Mouse (Mus musculus) activated CD4-positive, CD25-positive, alpha-beta regulatory T cell, adult 4 months (primary cell): ENCODE measurements around the gene Rbak. TPM values are rescaled to one million over a fixed set of nuclear protein-coding genes. Genes with fewer than 3 reads are reported as not detected.
"Not testable (repeated sequence)": the region's sequence is repeated elsewhere in the genome, so short reads cannot be mapped to it uniquely, and the experiment has no call there.

ENCODE experiments used
- ATAC-seq: one replicate; pipeline ENCODE4 v1.8.0; 2017
- polyA plus RNA-seq, 2 experiments: library from polyadenylated mRNA; unstranded; fragments of 100-300 nt; shearing (Covaris generic); gene quantifications; one replicate each; pipeline ENCODE4 v1.2.1; 2017

The Rbak gene
- polyA plus RNA-seq, 2 experiments from 2014 or later: 6.7 to 8.8 TPM

DNA sequence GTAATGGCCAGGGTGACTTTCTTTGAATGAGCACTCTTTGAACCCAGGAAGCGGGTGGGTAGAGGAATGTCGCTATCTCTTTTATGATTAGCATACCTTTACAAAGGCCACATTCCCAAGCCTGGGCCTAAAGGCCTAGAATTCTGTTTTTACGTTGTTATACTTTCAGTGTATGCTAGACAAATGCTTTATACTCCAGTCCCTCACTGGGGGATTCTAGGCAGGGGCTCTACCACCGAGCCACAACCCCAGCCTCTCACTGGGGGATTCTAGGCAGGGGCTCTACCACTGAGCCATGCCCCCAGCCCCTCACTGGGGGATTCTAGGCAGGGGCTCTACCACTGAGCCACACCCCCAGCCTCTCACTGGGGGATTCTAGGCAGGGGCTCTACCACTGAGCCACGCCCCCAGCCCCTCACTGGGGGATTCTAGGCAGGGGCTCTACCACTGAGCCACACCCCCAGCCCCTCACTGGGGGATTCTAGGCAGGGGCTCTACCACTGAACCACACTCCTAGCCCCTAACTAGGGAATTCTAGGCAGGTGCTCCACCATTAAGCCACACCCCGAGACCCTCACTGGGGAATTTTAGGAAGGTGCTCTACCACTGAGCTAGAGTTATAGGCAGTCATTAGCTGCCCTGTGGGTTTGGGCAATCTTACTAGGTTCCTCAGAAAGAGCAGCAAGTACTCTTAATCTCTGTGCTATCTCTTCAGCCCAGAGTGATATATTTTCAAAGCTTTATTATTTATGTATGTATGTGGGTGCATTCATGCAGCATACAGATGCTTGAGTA is 46.2 kb downstream of the Rbak start:
- not testable (repeated sequence) for ATAC-seq

DNA sequence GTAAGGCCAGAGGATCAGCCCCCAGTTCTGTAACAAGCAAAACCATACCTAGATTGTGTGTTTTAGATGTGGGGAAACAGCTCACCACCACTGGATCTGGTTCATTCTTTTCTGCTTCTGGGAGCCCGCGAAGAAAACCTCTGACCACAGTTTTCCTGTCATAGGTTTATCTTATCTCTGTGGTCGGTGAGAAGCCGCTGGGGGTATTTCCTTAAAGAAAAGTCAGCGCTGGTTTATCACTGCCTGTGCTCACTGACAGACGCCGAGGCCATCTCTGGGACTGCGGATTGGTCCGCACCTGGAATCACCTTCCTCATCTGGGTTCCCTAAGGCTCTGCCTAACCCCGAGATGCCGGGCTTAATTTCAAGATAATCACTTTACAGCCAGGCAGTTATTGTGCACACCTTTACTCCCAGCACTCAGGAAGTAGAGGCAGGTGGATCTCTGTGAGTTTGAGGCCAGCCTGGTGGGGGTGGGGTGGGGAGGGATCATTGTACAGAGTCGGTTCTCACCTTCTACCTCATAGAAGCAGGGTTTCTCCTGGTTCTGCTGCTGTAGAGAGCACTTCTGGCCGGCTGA is 47.5 kb downstream of the Rbak start:
- ATAC-seq: peak; percentile 89

DNA sequence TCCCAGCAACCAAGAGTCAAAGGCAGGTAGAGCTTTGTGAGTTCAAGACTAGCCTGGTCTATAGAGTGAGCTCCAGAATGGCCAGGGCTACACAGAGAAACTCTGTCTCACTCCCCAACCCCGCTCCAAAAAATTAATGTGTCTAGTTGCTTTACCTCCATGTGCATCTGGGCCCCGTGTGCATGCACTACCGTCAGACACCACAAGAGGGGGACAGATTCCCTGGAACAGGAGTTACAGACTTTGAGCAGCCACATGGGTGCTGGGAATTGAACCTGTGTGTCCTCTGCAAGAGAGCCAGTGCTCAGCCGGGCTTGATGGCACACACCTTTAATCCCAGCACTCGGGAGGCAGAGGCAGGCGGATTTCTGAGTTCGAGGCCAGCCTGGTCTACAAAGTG is 50.2 kb downstream of the Rbak start:
- ATAC-seq: no peak

DNA sequence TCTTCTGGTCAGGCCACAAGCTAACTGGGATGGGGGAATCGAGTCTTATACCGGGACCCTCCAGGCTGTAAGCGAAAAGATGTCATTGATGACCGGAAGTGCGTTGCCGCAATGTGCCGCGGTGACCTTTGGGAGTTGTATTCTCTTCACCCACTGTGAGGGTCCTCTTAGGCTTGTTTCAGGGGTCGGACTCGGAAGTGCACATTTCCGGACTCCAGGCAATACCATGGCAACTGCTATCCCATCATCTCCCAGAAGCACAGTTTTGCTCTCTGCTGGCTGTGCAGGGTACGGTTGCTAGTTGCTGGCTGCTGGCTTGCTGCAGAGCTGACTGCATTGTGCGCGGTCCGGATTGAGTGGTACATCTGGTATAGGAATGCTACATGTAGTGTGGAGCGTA is 51.5 kb downstream of the Rbak start:
- ATAC-seq: no peak

DNA sequence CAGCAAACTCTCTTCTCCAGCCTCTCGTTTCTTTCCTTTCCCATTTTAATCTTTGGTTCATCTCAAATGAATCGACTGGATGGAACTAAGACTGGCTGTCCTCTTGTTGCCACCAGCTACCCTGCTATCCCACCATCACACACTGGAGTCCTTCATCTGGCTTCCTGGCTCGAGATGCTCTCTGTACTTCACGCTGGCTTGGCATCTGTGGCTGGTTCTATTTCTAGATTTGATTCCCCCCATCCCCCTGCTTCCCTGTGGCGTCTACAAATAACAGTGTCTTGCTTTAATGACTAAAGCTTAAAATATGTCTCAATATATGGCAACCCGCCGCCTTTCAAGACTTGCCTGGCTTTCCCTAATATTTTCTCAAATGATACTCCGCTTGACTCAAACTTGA is 52.7 kb downstream of the Rbak start:
- no peak for ATAC-seq

DNA sequence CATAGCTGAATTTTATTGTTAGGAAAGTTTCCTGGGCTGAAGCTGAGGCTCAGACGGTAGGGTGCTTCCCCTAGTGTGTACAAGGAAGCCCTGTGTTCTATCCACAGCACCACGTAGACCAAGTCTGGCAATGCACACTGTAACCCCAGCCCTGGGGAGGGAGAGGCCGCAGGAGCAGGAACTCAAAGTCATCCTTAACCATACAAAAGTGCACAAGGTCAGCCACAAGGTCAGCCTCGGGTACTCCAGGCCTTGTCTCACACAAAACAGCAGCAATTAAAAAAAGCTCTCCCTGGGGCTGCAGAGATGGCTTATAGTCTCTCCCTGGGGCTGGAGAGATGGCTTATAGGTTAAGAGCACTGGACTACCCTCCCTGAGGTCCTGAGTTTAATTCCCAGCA is 53.7 kb downstream of the Rbak start:
- ATAC-seq: no peak

DNA sequence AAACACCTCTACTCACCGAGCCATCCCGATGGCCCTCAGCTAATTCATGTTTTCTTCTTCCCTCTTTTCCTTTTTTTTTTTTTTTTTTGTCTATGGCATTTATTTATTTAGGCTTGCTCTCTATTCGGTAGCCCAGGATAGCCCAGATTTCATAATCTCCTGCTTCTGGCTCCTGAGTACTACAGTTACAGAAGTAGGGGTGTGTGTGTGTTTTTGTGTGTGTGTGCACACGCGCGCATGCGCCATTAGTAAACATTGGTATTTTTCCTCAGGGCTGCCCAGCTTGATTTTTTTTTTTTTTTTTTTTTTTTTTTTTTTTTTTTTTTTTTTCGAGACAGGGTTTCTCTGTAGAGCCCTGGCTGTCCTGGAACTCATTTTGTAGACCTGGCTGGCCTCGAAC is 54.5 kb downstream of the Rbak start:
- ATAC-seq: no peak

DNA sequence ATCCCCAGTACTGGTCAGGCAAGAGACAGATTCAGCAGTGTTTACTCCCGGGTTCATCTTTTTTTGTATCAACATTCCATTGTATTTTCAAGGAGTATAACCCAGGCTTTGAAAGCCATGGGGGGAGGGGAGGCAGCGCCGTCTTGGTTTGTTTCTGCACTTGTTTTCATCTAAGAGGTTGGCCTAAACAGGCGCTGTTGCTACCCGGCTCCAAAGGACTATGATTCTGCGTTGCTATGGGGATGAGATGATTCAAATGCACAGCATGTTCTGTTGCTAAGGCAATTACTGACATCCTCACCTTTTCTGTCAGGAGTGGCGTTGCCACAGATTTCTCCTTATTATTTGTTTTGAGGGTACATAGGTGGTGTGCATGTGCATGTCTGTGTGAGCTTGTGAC is 55.0 kb downstream of the Rbak start:
- ATAC-seq: no peak

DNA sequence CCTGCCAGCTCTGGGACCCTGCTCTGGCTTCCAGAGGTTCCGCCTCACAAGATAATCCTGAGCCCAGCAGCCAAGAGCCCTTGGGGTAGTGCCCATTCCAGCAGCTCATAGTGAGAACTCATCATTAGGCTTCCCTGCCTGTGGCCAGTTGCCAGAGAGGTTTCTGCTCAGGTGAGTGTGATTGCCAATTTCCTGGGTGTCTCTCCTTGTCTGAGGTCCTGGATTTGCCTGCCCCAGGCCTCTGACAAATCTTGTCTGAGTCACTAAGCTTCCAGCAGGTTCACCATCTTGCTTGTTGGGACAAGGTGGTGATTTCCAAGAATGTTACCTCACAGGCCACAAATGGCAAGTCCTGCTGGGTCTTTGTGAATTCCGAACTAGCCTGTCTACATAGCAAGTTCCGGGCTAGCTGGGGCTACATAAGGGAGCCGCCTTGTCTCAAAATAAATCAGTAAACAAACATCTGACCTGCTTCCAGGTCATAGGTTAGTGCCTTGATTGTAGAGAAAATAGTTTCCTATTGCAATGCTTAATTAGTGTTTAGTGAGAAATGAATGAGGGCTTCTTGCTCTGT is 55.7 kb downstream of the Rbak start:
- no peak for ATAC-seq

DNA sequence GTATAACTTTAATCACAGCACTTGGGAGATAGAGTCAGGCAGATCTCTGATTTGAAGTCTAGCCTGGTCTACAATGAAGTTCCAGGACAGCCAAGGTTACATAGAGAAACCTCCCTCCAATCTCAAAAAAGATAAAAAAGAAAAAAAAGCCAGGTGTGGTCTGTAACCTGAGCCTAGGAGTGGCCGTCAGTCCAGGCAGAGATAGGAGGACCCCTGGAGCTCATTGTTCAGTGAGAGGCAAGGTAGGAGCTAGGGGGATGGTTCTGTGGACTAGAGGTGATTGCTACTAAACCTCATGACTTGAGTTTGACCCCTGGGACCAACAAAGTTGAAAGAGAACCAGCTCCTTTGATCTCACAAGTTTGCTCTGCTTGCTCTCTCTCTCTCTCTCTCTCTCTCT is 57.9 kb downstream of the Rbak start:
- no peak for ATAC-seq

Other genes starting within 250 kb of the Rbak start
- under 1 TPM; 0.26 to 0.42 TPM for gene Fscn1, start 220.4 kb downstream of the Rbak start, polyA plus RNA-seq
- 10 to 100 TPM; 28.7 to 30.4 TPM for gene Rnf216, start 67.8 kb downstream of the Rbak start, polyA plus RNA-seq
- gene Olfr718-ps1, start 33.2 kb downstream of the Rbak start, polyA plus RNA-seq: not detected
- under 1 TPM in 1 of 2 experiments, not detected in 1; 0.29 TPM for gene Spdye4b, start 242 bp upstream of the Rbak start, polyA plus RNA-seq
- gene Spdye4a, start 46.1 kb upstream of the Rbak start, polyA plus RNA-seq: not detected
- 1 to 10 TPM; 2.8 to 3.0 TPM for gene Zfp12, start 54.4 kb upstream of the Rbak start, polyA plus RNA-seq
- gene Zfp316, start 89.2 kb upstream of the Rbak start, polyA plus RNA-seq: under 1 TPM; 0.19 to 0.25 TPM
- not detected for gene Zfp853, start 112.8 kb upstream of the Rbak start, polyA plus RNA-seq
- 1 to 10 TPM; 5.5 to 8.5 TPM for gene E130309D02Rik, start 134.6 kb upstream of the Rbak start, polyA plus RNA-seq
- gene Zdhhc4, start 148.5 kb upstream of the Rbak start, polyA plus RNA-seq: 10 to 100 TPM; 63.7 to 68.0 TPM
- not detected for gene Grid2ip, start 176.6 kb upstream of the Rbak start, polyA plus RNA-seq
- gene Kdelr2, start 223.1 kb upstream of the Rbak start, polyA plus RNA-seq: 10 to 100 TPM; 71.0 to 76.8 TPM